Mouse (Mus musculus) right cerebral cortex, postnatal 10 days (tissue): Measurements from ENCODE around the gene Fam126a.

Experiments
- DNase-seq, 2 experiments: peaks; one replicate each; pipeline ENCODE4 v3.0.0; 2021; ENCODE audit warnings: low spot score in 2 of 2

The Fam126a gene

DNA sequence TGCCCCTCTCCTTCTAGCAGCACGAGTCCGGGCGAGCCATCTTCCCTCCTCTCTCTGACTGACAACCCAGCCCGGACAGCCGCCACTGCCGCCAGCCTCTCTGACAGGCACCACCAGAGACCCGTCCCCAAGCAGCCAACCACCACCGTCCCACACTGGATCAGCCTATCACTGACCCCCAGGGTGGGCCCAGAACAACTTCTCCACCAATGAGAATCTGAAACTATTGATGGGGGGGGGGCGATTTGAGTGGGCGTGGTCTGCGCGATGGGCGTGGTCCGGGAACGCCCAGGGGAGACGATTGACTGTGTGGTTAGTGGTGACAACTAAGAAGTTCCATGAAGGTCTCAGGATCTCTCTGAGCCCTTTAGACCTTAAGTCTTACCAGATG is at the start of gene Fam126a:
Gene Fam126a, minus strand, starts transcription at position 112 of the 391 bp plus-strand sequence.
- peak; percentile 97 to 99 for DNase-seq

DNA sequence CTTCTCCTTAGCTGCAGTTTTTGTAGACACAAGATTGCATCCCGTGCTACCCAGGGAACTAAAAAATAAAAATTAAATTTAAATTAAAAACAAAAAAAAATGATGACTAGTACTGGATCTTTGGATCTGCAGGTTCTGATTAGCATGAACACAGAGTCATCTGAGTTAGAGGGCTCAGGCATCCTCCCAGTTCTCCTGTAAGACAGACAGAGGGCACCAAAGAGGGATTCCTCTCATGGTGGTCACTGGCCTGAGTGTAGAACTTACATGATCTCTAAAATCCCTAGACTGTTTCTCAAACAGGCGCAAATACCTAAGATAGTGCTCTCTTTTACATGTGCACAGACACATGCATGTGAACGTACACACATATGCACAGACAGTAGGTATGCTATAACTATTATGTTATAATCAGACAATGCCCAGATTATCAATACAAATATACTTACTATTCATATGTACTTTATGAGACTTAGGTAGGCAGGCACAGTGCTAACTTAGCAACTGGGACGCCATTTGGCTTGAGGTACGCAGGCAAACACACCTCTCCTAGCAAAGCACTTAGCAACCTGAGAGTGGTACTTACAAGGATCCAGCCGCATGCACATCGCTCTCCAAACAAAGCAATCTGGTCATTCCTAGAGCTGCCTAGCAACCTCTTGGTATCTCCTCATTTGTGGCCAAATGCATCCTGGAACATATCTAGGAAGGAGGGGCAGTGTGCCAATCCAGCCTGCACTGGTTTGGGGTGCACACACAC is 48.1 kb upstream of the Fam126a start:
- DNase-seq, result no peak

DNA sequence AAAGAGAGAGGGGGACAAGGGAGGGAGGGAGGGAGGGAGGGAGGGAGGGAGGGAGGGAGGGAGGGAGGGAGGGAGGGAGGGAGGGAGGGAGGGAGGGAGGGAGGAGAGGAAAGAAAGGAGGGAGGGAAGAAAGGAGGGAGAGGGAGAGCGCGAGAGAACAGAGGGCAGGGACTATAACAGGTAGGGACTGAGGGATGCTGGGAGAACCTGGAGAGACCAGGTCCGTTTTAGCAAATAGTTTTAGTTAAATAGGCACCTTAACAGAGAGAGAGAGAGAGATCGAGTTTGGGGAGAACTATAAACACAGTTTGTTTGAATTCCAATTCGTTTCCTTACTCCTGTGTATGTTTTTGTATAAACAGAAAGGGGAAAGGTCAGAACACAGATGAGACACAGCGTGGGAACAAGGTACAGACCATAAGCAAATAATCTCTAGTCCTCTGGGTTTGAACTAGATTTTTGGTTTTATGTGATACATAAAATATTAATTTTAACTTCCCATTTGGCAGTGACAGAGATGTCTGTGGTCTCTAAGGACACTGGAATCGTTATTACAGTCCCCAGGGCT is 47.3 kb upstream of the Fam126a start:
- DNase-seq, result no peak

DNA sequence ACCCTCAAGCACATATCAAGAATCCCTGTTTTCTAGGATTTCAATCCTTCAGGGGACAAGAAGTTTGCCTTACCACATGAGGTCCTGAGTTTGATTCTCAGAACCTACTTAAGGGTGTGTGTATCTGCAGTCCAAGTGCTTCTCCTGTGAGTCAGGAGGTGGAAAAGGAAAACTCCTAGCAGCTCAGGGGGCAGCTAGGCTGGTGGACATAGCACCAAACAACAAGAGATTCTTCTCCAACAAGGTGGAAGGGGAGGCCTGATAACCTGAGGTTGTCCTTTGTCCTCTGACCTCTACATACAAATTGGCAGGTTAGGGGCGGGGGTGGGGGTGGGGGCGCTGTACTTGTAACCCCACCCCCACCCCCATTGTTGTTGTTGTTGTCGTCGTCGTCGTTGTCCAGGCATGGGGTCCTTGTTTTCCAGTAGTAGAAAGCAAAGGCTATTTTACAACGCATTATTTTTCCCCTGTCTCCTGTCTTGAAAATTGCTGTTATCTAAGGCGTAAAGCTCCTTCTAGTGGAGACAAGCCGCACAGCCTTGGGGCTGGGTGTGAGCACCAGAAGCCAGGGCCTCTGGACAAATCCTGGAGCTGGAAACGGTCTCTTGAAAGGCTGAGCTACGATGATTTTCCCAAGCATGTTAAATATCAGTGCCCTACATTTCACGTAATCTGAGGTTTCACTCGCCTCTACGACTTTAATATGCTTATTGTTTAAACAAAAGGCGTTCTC is 46.7 kb upstream of the Fam126a start:
- peak; percentile 75 to 81 for DNase-seq

DNA sequence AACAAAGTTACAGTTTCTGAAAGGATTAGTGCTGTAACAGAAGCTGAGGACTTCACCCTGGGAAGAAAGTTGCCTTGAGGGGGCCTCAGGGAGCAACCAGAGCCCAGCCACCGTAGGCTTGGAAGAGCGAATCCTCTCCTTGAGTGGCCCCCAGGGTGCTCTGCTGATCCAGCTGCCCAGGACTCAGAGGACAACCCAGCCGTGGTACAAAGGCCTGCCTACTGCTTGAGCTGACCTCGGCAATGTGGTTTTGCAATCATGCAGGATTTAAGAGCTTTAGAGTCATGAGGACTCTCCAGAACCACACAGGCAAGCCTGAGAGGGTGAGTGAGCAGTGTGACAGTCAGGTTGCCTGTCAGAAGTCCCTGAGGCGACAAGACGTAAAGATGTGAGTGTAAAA is 41.5 kb upstream of the Fam126a start:
- DNase-seq, result no peak

DNA sequence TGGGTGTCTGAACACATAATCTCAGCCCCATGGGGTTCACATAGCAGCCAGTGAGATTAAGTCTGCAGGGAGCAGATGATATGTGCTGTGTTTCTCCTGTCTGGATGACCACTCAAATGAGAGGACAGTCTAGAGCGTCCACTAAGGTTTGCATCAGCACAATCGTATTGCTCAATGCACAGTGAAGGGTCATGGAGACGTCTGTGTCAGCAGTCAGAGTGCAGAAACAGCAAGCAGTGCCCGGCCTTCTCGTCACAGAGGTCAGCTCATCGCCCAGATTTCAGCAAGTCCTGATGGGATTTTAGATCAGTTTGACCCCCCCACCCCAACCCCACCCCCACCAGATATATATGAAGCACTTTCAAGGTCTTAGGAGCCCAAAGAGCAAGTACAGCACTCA is 38.5 kb upstream of the Fam126a start:
- DNase-seq, result no peak

DNA sequence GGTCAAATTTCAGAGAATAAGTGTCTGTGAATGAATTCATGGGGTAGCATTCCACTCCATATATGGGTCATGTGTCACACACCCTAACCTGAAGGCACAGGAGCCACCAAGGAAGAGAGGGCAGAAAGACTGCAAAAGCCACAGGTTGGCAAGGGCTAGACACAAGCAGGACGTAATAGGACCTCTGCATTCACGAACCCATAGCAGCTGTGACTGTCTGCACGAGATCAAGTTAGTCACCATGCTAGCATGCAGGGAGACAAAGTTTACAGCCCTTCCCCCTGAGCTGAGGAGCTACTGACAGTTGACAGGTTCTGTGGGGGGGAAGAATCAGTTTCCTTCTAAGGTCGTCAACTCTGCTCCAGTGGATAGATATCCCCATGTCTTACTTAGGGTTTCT is 33.1 kb upstream of the Fam126a start:
- DNase-seq, result no peak

DNA sequence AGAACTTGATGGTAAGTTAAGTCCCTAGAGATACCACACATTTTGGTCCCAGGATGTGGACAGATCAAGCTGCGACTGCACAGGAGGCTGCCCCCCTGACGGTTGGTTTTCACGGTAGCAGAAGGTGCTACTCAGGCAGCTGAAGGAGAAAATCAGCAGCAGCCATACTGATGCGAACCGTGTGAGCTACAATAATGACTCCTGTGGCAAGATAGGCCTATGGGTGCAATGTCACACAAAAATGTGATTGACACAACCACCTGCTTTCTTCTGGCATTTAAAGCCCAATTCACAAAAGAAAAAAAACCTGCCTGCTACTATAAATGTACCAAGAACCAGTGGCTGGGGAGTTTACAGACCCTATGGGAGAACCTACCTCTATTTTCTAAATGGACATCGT is 32.5 kb upstream of the Fam126a start:
- no peak for DNase-seq

DNA sequence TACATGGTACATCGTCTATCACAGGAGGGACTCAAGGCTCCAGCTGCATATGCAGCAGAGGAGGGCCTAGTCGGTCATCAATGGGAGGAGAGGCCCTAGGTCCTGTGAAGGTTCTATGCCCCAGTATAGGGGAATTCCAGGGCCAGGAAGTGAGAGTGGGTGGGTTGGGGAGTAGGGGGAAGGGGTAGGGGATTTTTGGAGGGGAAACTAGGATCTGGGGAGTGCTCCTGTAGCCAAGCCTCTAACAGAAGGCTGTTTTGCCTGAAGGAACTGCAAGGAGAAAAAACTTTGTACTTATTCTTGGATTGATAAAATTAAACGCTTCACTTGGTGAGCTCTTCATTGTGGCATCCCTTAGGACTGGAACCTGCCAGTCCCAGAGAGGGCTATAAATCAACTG is 30.5 kb upstream of the Fam126a start:
- no peak for DNase-seq

DNA sequence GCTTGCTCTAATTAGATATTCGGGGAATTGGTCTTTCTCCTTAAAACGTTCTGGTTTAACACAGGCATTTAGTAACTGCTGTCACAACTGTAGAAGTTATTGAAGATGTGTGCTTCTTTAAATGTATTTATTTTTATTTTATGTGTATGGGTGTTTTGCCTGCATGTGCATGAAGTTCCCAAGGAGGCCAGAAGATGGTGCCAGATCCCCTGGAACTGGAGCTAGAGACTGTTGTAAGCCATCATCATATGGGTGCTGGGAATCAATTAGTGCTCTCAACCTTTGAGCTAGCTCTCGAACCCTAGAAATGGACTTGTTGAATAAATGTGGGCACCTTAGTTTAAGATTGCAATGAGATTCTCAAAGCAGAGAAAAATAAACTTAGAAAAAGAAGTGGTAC is 27.1 kb upstream of the Fam126a start:
- no peak for DNase-seq

DNA sequence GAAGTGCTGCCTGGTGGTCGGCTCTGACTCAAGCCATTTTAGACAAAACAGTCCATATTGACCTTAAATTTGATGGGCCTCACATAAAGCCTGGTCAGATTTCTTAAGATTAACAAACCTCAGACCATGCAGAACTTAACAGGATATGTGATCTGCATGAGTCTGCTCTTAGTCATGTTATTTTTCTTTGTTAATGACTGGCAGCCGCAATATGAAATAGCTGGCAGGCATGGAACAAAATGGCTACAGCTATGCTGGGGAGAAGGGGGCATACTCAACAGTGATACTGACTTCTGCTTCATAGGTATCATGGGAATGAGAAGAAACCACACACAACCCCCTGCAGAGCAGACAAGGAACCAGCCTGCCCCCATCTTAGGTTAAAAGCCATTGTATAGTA is 26.4 kb upstream of the Fam126a start:
- DNase-seq, result no peak

DNA sequence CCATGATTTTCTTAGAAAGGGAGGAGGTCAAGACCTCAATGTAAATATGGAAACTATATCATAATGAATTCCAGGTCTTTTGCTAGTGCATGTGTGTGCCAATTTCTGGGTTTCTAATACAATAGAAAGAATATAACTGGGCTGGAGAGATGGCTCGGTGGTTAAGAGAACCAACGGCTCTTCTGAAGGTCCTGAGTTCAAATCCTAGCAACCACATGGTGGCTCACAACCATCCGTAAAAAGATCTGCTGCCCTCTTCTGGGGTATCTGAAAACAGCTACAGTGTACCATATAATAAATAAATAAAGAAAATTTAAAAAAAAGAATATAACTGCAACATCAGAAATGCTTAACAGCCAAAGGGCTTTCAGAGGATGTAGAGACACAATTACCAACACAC is 23.9 kb upstream of the Fam126a start:
- no peak for DNase-seq

DNA sequence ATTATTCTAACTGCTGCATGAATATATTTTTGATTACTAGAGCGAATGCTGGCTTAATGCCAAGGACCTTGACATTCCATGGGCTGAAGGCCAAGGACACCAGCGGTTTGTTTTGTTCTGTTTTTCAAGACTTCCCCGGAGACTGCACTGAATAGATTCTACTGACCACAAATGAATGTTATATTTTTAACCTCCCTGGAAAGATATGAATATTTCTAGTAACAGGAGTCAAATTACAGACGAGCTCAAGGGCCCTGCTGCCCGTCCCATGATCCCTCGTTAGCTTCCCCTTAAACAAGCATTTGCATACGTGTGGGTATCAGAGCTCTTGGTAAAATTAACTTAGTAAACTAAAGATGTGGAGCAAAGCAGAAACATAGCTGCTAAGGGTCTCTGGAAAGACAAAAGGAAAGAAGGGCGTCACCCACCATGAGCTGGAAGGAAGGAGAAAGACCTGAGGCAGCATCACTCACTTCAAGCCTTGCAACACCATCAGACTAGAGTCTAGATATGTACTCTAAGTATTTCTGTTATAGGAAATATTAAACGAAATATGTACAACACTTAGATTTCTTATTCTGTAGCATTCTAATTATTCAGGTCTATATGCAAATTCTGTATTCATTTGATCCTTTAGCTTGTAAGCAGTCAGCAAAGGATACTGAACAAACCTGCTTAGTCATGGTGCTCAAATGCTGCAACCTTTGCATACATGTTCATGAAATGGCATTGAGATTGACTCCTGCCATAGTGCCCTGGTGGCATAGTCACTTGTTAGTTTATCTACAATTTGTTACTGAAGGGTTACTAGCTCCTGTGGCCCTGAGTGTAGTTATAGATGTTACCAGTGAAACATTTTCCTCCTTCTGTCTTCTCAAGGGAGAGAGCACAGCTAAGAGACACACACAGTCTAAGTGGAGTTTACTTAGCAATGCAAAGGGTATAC is 23.0 kb upstream of the Fam126a start:
- no peak for DNase-seq

DNA sequence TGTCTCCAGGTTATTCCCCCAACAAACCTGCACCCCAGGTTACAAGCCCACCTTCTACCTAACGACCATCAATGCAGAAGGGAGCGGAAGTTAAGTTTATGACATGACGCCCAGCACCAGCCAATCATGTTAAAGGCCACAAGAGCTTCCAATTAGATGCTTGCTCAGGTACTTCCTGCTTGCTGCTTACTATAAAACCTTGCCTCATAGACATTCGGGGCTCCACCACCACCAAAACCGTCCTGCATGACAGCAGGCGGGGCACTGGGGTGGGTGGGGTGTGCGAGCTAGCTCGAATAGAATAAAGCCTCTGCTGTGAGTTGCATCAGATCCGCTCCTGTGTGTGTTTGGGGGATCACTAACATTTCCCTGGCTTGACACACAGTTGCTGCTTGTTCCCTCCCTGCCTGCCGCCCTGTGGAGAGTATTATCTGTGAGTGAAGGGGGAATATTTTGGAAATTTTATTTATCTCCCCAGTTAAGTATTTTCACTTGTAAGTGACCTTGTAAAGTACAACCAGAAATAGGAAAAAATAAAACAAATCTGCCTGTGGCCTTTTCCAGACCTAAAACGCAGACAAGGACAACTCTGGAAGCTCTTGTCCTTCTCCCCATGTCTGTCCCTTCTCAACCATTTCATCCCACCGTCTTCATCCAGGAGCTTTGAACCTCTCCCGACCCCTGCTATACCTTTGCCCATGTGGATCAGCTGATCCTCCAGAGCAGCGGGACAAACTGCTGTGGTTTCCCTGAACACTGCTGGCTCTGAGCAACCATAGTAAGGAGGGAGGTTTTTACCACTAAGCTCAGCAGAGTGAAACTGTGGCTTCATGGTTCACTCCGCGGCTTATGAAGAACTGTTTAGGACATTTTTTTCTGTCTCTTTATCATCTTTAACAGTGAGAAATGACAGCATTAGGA is 21.5 kb upstream of the Fam126a start:
- no peak for DNase-seq

DNA sequence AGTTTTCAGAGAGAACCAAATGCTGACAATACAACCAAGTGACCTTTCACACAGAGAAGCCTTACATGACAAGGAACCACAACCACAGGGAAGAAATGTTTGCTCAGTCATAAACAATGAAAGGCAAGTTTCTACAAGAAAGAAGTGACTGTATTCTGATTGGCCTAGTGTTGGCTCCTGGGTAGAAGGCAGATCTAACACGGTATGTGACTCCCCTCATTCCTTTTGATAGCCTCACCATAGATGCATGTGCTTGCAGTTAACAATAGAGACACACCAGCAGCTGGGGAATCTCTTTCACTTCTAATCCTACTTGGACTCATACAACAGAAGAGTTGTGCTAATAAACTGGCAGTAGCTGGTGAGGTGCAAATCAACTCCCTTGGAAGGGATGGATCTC is 17.3 kb upstream of the Fam126a start:
- no peak for DNase-seq

DNA sequence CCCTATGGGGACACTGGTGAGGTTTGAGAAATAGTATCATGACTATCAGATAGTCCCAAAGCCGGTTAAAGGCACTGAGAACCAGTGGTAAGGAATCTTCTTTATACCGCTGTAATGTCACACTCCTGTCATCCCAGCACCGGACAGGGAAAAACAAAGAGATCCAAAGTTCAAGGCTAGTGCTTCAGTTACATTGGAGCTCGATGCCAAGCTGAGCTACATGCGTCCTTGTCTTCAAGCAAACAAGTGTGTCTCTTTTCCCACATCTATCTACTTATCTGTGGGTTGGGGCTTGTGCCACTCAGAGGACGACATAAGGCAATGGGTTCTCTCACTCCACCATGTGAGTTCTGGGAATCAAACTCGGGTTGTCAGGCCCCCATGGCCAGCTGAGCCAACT is 16.5 kb upstream of the Fam126a start:
- DNase-seq, result no peak

DNA sequence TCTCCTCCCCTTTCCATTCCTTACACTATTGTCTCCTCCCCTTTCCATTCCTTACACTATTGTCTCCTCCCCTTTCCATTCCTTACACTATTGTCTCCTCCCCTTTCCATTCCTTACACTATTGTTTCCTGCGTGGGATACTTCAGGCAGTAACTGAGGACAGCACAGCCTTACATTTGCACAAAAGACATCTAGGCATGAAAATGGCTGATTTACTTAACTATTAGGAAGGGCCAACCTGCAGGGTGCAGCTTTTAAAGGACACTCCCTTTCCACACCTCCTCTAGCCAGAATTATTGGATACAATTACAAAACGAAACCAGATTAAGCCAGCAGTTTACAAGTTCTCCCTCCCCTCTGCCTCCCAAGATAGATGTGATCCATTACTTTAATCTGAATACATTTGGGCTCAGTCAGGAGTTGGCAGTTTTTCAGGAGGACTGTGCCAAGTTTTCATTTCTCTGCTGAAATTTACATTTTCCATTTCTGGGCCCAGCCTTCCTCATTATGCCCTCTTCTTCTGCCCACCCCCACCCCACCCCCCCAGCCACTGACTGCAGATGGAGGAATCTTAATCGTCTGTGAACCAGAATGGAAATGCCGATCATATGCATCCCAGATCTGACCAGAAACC is 15.6 kb upstream of the Fam126a start:
- DNase-seq, result peak; percentile 87 to 90

DNA sequence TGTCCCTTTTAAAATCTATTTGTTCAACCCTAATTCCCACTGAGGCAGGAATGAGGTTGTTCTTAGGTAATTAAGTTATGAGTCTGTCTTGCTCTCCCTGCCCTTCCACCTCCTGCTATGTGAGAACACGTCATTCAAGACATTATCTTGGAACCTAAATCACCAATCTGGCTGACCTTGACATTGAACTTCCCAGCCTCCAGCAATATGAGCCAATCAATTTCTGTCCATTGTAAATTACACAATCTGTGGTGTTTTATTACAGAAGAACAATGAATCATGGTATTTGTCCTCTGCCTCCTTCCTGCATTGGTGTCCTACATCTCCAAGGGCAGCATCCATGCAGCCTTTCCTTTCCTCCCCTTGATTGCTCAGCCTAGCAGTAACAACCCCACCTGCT is 13.9 kb upstream of the Fam126a start:
- DNase-seq, result no peak

DNA sequence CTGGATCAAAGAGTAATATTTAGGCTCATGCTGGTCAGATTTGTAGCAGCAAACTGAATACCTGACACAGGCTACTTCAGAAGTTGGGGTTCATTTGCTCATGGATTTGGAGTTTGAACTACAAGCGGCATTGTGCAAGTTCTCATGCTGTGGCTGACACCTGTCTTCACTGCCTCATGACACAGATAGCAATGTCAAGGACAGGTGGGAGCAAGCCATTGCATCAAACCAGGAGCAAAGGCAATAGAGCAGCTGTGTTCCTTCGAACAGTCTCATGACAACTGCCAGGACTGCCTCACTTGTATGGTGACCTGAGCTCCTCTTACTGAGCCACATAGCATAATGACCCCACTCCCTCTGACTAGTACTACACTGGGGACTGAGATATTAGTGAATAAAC is 12.9 kb upstream of the Fam126a start:
- DNase-seq, result no peak

DNA sequence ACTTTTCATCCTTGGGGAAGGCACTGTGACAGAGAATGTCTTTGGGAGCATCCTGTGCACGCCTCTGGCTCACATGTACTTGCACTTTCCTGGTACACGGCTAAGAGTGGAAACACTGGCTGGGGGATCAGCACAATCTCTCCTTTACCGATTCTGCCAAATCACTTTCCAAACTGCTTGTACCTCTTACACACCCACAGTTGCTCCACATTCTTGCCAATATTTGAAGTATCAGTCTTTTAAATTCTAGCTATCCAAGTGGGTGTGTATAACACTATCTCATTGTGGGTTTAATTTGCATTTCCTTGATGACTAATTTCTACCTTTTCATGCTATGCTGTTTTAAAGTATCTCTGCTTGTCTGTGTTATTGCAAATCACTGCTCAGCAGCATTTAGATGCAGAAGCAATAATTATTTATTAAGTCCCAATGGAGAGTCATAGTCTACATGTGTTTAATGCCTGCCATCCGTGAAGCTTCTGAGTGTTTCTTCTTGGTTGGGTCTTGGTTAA is 10.9 kb upstream of the Fam126a start:
- no peak for DNase-seq
